Mouse (Mus musculus) layer of hippocampus, postnatal 25 days (tissue): ENCODE data around the gene Qser1. TPM values are rescaled to one million over a fixed set of nuclear protein-coding genes. Genes with fewer than 3 reads are reported as not detected.
"Not testable (repeated sequence)": the region's sequence is repeated elsewhere in the genome, so short reads cannot be mapped to it uniquely, and the experiment has no call there.

Source experiments
- DNase-seq, 2 experiments: peaks; one replicate each; pipeline ENCODE4 v3.0.0; 2022; ENCODE audit warnings: mixed read lengths in 2 of 2, low spot score in 1 of 2; ENCODE audit errors: extremely low spot score in 1 of 2
- total RNA-seq, 2 experiments: library from RNA; stranded (reverse); gene quantifications; 2 replicates each; pipeline ENCODE4 v1.2.3; 2021

The Qser1 gene
- total RNA-seq, 2 experiments from 2014 or later = 8.7 to 11.0 TPM

DNA sequence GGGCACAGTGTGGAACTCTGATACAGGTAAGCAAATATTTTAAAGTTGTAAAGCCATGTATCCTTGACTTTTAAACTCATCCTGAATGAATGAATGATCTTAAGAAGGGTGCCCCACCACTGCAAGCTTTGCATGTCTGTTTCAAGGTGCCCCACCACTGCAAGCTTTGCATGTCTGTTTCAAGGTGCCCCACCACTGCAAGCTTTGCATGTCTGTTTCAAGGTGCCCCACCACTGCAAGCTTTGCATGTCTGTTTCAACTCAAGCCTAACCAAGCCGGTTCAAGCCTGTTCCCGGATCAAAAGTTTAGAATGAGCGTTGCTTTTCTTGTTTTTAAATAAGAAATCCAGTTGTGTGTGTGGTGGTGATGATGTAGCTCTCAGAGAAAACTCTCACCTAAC is 2.2 kb upstream of the Qser1 start:
- not testable (repeated sequence) for DNase-seq

DNA sequence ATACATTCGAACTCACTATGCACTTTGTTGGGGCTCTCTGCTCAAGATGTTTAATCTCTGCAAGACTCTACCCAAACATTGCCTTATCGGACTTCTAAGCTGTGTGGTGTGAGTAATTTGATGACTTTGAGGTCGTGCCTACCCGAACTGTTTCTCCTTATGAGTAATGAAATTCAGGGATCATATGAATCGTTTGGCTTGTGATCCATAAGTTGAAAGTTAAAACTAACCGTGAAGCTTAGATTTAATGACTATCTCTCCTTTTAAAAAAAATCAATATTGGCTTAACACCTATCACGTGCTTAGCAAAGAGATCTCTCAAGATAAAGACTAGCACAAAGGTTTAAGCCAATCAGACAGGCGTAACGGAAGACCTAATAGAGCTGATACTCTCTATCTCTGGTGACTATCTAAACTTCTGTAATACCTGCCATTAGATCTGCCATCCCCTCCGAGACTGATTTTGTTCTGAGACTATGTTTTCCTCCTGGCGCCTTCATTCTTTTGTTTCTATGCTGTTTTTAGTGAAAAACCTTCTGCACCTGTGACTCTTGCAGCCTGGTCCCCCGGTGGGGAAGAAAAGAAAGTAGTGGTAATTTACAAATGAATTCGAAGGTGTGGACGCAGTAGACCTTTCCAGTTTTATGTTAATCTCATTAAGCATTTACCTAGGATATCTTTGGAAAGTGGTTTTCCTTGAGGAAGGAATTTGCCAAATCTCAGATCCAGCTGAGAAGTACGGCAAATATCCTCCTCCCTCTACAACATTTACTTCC is 1.2 kb upstream of the Qser1 start:
- no peak for DNase-seq

DNA sequence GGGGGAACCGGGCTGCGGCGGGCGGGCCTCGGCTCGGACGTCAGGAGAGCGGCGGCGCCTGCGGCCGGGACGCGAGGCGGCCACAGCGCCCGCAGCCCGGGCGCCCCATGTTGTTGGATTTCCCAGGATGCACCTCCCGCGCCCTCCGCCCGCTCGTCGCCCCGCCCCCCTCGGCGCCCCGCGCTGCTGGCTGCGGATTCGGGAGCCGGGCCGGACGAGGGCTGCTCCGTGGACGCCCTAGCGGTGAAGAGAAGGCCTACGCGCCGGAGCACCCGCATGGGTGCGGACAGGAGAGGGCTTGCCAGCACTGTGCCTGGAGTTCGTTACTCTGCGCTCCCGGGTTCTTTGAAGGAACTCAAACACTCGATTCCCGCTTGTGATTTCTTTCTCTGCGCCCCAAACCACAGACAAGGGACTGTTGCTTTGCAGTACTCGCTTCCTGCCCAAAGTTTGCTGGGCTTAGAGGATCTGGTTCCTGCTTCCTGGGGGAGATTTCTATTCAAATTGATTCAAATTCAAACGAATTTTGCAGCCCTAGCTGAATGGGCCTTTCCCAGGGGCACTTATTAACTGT is 393 bp upstream of the Qser1 start:
- DNase-seq = peak; percentile 74 to 80

DNA sequence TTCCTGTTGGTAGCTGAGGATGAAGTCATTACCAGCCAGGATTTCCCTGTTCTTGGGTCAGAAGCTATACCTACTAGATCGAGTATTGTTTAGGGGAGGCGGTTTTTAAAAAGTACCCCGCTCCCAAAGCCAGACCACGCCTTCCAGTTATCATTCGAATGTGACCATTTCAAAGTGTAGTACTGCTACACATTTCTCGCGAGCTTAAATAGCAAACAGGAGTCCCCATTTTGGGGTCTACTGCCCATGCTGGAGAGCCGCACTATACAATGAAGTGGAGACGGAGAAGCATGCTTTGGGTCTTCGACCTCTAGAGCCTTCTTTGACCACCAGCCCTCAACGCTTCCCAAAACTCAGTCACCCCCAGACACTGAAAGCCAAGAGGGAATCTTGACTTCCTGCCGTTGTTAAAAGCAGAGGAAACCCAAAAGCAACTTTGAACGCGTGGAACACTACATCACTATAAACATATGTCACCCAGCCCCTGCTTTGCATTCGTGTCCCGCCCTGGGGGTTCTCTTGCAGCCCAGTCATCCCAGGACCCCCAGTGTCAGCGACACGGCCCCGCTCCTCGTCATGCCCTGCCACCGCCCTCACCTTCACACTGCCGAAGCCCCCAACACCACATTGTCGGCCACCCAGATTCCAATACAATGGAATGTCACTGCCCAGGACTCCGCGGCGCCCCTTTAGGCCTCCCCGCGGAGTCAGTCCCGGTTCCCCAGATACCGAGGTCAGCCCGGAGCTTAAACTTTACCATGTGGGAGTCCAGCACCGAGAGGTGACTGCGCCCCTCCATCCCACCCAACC is 794 bp downstream of the Qser1 start:
- peak; percentile 16 to 35 for DNase-seq

DNA sequence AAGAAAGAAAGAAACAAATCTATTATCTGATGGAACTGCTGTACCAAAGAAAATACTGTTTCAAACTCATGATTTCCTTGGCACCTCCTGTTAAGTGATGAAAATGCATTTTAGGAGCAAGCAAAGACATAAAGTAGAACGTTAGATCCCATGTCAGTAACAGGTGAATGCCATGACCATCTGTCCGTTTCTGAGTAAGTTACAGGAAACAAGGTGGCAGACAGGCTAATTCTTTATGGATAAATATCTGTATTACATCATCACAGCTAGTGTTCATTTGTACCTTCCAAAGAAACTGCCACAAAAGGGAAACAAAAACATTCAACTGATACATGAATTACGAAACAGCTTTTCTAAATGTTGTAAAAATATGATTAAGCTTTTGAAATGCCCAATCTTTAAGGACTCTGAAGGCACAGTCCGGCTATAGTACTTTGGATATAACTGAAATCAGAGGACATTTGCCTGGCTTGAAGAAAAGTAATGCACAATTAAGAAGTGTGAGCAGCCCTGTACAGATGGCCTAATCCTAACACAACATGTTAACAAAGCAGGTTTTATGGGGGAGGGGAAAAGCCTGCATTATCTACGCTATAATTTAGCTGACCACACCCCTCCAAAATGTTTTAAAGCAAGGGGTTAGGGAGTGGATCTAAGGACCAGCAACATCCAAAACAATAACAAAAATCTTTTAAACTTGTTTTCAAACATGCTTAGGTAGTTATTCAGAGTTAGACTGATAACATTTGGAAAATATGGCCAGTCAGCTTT is 2.2 kb downstream of the Qser1 start:
- no peak for DNase-seq

DNA sequence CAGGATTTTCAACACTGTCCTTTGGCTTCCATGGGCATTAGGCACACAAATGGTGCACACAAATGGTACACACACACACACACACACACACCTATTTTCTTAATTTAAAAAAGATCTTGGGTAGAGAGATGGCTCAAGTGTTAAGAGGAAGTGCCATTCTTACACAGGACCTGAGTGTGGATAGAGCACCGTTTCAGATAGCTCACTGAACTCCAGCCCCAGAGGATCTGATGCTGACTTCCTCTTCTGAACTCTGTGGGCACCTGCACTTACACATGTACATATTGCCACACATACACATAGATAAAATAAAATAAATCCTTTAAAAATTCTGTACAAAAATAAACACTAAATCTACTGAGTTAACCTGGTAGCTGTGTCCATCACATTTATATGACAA is 11.1 kb downstream of the Qser1 start:
- DNase-seq = no peak

DNA sequence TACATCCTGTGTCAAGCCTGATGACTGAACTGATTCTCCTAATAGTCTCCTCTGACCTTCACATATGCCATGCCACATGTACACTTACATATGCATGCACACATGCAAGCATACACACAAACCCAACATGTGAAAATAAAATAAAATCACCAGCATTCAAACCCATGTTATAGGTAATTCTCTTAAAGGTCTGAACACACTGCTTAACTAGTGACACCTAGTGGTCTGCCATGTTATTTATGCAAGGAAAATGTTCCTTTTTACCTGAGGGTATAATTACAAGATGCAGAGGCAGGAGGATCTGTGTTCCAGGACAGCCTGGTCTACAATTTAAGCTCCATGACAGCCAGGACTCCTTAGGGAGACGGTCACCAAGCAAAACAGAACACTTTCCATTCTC is 41.8 kb downstream of the Qser1 start:
- no peak for DNase-seq

DNA sequence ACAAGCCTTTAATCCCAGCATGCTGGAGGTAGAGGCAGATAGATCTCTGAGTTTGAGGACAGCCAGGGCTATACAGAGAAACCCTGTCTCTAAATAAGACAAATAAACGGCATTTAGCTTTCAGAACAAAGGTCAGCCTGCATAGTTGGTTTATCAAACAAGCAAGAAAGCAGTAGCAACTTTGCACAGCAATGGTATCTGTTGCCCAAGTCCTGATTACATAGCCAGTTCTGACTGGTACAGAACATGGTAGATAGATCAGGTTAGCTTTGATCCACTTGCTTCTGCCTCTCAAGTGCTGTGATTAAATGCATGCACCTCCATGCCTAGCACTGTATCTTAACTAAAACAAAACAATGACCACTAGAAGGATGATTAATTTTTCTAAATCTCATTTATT is 47.9 kb downstream of the Qser1 start:
- DNase-seq = no peak

DNA sequence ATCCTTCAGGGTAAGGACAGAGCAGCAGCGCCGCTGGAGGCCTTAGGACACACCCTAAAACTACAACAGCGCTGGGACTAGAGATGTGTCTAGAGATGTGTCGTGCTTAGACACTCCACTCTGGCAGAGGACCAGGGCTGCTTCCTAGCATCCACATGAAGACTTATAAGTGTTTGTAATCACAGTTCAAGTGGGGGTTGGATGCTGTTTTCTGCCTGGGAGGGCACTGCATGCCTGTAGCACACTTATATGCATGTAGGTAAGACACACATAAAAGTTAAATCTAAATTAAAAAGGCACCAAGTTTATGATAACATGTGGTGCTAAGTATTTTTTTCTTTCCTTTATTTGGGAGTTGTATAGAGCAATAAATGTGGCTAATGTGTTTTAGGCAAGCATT is 52.5 kb downstream of the Qser1 start:
- no peak for DNase-seq

DNA sequence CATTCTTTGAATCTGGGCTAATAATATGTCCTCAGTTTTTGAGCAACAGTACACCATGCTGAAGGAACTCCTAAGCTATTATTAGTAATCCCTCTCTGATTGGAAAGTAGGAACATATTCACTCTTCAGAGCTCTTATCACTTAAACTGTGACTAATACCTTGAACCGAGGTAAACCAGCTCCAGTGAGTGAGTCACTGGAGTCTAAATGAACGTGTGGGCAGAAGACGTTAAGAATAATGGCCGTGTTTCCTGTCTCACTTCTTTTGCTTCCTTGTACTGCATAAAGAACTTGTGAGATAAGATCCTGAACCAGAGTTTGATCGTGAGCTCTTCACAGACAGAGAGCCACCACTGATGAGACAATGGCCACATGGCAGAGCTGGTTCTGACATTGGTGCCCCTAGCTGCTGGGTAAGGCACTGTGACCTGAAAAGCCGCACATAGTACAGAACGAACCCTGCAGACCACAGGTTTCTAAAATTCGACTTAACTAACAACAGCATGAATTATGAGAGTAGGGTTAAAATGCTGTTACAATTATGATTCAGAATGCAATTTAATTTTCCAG is 53.3 kb downstream of the Qser1 start:
- no peak for DNase-seq

DNA sequence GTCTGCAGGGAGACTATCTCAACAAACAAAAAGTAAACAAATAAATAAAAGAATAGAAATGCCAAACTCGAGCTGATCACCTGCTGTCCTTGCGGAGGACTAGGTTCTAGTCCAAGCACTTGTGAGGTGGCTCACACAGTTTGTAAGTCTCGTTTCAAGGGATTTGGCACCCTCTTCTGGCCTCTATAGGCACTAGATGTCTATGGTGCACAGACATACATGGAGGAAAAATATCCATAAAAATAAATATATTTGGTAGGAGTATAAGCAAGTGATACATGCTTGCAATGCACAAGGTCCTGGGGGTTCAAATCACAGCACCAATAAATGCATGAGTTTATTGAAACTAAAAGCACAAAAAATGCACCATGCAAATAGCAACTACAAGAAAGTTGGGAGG is 65.9 kb downstream of the Qser1 start:
- no peak for DNase-seq

DNA sequence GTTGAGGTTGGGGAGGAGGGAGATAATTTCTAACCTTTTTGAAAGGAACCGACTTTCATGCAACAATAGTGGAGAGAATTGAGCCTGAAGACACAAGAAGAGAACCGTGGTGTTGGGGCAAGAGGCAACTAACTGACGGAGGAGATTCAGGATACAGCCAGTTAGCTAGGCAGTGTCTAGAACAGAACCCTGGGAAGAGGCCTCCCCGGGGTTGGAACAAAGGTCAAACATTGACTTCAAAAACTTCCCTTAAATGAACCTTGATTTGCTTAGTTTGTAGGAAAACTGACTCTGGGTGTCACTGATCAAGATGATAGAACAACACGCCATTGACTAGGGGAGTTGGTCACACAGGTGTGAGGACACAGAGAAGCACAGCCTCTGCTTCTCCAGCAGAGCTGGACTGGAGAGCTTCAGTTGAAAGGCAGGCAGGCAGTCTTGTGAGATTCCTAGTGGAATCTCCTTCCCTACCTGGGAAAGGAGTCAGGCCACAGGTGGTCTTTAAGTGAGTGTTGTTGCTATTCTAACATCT is 67.8 kb downstream of the Qser1 start:
- DNase-seq = no peak

DNA sequence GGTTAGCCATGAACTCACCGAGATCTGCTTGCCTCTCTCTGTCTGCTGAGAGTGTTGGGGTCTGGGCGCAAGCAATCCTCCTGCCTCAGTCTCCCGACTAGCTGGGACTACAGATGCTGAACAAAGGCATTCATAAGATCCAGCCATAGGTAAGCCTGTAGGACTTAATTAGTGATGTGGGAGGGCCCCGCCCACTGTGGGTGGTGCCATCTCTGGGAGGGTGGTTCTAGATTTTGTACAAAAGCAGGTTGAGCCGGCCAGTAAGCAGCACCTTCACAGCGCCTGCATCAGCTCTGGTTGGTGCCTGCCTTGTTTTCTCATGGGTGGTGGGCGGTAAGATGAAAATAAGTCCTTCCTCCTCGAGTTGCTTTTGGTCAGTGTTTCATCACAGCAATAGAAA is 70.3 kb downstream of the Qser1 start:
- no peak for DNase-seq

DNA sequence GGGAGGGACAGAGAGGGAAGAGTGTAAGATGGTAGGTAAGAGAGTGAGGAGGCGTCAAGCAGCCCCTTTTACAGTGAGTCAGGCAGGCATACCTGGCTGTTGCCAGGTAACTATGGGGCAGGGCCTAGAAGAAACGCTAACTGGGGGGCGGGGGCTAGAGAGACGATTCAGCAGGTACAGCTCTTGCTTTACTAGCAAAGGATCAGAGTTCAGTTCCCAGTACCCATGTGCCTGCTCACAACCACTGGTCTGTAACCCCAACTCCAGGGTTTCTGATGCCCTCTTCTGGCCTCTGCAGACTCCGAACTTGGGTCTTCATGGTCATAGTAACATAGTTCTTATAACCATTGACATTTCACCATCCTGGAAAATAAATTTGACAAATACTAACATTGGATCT is 72.6 kb downstream of the Qser1 start:
- DNase-seq = no peak

DNA sequence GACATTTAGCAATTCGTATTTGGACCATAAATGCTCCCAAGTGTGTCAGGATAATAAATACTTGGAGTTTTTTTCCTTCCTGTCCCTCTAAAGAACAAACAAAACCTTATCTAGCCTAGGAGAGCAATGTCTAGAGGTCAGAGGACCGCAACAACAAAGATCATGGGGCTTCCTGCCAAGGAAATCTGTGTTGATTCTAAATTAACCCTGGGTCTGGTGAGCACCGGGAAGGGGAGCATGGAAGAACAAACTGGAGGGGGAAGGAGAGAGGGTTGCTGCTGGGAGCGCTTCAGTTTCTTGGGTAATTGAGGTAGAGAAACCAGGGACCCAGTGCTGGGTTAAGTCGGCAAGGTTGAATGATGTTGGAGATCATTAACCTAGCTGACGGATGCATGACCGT is 73.4 kb downstream of the Qser1 start:
- no peak for DNase-seq

DNA sequence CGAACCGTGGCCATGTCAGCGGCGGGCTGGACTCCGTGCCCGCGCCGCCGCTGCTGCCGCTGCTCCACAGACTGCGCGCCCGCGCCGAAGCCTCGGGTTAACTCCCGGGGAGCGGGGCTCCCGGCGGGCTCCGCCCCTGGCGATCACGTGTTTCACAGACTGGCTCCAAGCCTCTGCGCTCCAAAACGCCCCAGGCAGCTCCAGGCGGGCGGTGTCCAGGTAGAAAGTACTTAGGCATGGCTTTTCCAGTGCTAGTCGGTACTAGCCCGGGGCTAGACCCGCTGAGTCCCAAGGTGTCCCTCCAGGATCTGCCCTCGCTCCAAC is 73.9 kb downstream of the Qser1 start, which contains the start of gene Depdc7:
Gene Depdc7 (minus strand): TSS at position 138 of the 324 bp plus-strand sequence.
- peak; percentile 76 for DNase-seq

DNA sequence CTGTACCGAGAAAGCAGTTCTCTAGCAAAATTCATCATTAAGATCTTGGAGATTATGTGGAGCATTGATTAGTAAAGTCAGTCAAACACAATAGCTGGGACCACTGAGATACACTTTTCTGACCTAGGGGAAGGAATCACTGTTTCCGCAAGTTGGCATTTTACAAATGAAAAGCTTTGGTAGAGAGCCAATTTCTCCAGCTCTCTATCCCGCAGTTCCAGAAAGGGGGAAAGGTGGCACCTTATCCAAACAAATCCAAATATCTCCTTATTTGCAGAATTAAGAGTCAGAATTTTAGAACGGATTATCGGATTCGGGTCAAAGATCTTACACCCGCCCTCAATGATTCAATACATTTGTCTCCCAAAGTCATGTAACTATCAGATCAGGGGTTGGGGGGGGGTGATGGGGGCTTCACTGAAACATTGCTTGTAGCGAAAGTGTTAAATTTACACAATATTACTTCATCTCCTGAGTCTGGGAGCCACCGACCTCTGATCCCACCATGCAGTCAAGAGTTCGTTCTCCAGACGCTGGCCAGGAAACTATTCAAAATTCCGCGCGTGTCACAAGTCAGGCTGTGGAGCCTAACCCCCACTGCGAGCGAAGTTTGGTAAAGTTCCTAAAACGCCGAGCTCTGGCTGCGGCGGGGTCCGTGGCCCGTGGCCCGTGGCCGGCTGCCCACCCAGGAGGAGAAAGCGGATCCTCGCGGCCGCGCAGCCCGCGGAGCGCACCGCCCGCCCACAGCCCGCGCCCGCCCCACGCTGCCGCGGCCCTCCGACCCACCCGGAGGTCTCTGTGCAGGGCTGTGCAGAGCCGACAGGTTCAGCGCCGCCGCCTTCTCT is 74.4 kb downstream of the Qser1 start:
- DNase-seq = no peak

DNA sequence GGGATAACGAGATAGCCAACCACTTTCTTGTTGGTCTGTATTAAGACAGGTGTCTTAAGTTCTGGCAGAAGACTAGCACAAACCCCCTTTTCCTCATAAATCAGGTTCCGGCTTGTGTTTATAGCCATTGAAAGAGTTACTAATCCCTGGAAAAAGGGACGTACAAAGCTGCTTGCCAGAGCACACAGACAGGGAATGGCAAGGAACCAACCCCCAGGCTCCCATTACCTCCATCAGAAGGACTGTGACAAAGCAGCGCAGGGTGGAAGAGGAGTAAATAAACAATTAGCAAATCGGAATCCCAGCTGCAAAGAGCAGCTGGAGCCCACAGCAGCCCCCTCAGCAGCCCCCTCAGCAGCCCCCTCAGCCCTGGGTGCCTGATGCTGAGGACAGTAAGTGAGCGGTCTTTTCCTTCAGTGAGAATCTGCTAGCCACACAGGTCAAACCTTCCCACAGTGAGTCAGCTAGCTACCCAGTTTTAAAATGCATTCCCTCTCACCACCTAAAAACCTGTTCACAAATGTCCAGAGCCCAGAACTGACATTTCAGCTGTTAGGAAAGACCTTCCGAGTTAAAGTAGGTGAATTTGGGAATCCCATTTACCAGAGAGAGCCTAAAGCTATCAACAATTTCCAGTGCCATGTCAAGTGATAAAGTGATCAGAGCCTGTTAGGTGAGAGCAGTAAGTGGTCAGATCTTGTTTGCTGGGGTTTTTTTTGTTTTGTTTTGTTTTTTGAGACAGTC is 75.4 kb downstream of the Qser1 start:
- no peak for DNase-seq
